8 mouse cellular contexts compared by ENCODE assay signal in the genomic region with DNA sequence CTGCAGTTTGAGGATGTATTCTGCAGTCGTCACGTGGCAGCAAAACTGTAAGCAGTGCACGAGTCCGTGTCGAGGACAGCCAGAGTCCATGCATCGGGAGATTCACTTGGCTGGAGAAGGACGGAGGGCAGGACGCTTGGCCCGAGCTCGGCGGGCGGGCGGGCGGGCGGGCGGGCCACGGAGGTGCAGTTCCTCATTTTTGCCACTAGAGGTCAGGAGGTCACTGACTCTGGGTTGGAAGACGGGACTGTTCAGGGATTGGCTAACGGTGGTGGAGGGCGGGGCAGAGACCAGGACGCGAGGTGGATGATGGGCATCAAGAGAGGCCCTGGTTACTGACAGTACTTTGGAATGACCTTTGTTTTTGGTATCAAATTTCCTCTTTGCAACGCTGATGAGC. TPM values are rescaled to one million over a fixed set of nuclear protein-coding genes. Genes with fewer than 3 reads are reported as not detected.
DNase-seq lines count a peak whose midpoint lies in the region; ATAC-seq and TF ChIP-seq lines count a peak whose summit lies in the region.

No protein-coding gene starts in this region.

- H3K27me3 ChIP-seq in embryonic facial prominence, embryonic 15.5 days = no peaks in the 10 kb centered on the region
- no peaks in the 10 kb centered on the region for H3K27me3 ChIP-seq in kidney, embryonic 14.5 days (ENCODE audit: control insufficient read depth, insufficient read depth, low read length)
- no peaks in the 10 kb centered on the region for H3K27me3 ChIP-seq in limb, embryonic 14.5 days (ENCODE audit: control insufficient read depth, insufficient read depth, low read length)
- H3K27me3 ChIP-seq in midbrain, postnatal 0 days (ENCODE audit: insufficient read depth, low read length) = no peaks in the 10 kb centered on the region

- TF ChIP-seq CTCF in bone marrow macrophage, adult 2 months (IDR thresholded peaks at IDR 0.05; ENCODE audit: low read depth, low read length) = no peak
- TF ChIP-seq CTCF in midbrain, postnatal 0 days (IDR thresholded peaks at IDR 0.05) = peak; percentile 84

- H3K4me1 ChIP-seq in bone marrow macrophage, adult 2 months (ENCODE audit: control insufficient read depth, insufficient read depth, low read length) = peaks cover 8% of the 10 kb centered on the region
- H3K4me1 ChIP-seq in embryonic facial prominence, embryonic 15.5 days = 0 out of 2 replicates have a peak, but pooled peaks cover 7% of the 10 kb centered on the region
- no peaks in the 10 kb centered on the region for H3K4me1 ChIP-seq in kidney, embryonic 14.5 days (ENCODE audit: control insufficient read depth, insufficient read depth, low read length)
- H3K4me1 ChIP-seq in limb, embryonic 14.5 days (ENCODE audit: control insufficient read depth, insufficient read depth, low read length) = no peaks in the 10 kb centered on the region
- no peaks in the 10 kb centered on the region; the same call in 1 of the 2 replicates for H3K4me1 ChIP-seq in midbrain, postnatal 0 days (ENCODE audit: insufficient read depth, low read length)

- no peak for TF ChIP-seq POLR2A in bone marrow macrophage, adult 2 months (IDR thresholded peaks at IDR 0.05; ENCODE audit: borderline replicate concordance, low read depth, low read length)
- no peak for TF ChIP-seq POLR2A in limb, embryonic 14.5 days (IDR thresholded peaks at IDR 0.05; ENCODE audit: borderline replicate concordance, extremely low read depth, insufficient read depth, insufficient read length)

- H3K4me3 ChIP-seq in bone marrow macrophage, adult 2 months (ENCODE audit: insufficient read depth, low read length) = peak overlapping the region; percentile 43
- peak overlapping the region; percentile 25 for H3K4me3 ChIP-seq in embryonic facial prominence, embryonic 15.5 days (replicated peaks)
- no peak overlapping the region for H3K4me3 ChIP-seq in kidney, embryonic 14.5 days (ENCODE audit: low read length)
- H3K4me3 ChIP-seq in limb, embryonic 14.5 days (replicated peaks; ENCODE audit: low read length) = no peak overlapping the region
- H3K4me3 ChIP-seq in midbrain, postnatal 0 days (ENCODE audit: low read depth, low read length) = no peak overlapping the region

- H3K36me3 ChIP-seq in embryonic facial prominence, embryonic 15.5 days = peaks cover 31% of the 10 kb centered on the region
- H3K36me3 ChIP-seq in kidney, embryonic 14.5 days (ENCODE audit: control insufficient read depth, insufficient read depth, low read length) = peaks cover 39% of the 10 kb centered on the region
- peaks cover 36% of the 10 kb centered on the region for H3K36me3 ChIP-seq in limb, embryonic 14.5 days (ENCODE audit: control insufficient read depth, insufficient read depth, low read length)
- peaks cover 38% of the 10 kb centered on the region for H3K36me3 ChIP-seq in midbrain, postnatal 0 days (ENCODE audit: insufficient read depth, low read length)

- no peak overlapping the region for H3K27ac ChIP-seq in bone marrow macrophage, adult 2 months (ENCODE audit: insufficient read depth, low read depth, low read length)
- H3K27ac ChIP-seq in embryonic facial prominence, embryonic 15.5 days (replicated peaks) = 0 out of 2 replicates have a peak overlapping the region, but pooled peaks have one; percentile 45
- no peak overlapping the region for H3K27ac ChIP-seq in kidney, embryonic 14.5 days (ENCODE audit: low read depth, low read length)
- H3K27ac ChIP-seq in limb, embryonic 14.5 days (replicated peaks; ENCODE audit: low read depth, low read length) = no peak overlapping the region
- no peak overlapping the region for H3K27ac ChIP-seq in midbrain, postnatal 0 days (ENCODE audit: low read depth, low read length)

- peak; percentile 86 for ATAC-seq in embryonic facial prominence, embryonic 15.5 days (ENCODE audit: insufficient number of reproducible peaks, low FRiP score, low TSS enrichment, low read depth)
- ATAC-seq in kidney, embryonic 14.5 days (ENCODE audit: low FRiP score, low TSS enrichment) = peak; percentile 94
- ATAC-seq in limb, embryonic 14.5 days (ENCODE audit: low FRiP score, low read depth) = peak; percentile 89
- ATAC-seq in midbrain, postnatal 0 days (ENCODE audit: low FRiP score) = peak; percentile 92

- peak; percentile 84 to 87 for DNase-seq in B cell, adult 2 months
- peak; percentile 84 to 87 for DNase-seq in heart, adult 9 months (ENCODE audit: low spot score in 2 of 2)
- DNase-seq in limb, embryonic 14.5 days (ENCODE audit: low spot score) = peak; percentile 79
- DNase-seq in midbrain, postnatal 0 days (ENCODE audit: low spot score) = peak; percentile 85
- DNase-seq in spleen, postnatal 10 days (ENCODE audit: low spot score in 2 of 2) = peak; percentile 72 to 89

- H3K9me3 ChIP-seq in embryonic facial prominence, embryonic 15.5 days (replicated peaks) = no peaks in the 10 kb centered on the region
- H3K9me3 ChIP-seq in kidney, embryonic 14.5 days (ENCODE audit: control insufficient read depth, low read length) = no peaks in the 10 kb centered on the region
- H3K9me3 ChIP-seq in limb, embryonic 14.5 days (ENCODE audit: control insufficient read depth, low read length) = no peaks in the 10 kb centered on the region
- no peaks in the 10 kb centered on the region for H3K9me3 ChIP-seq in midbrain, postnatal 0 days (ENCODE audit: low read length)

- peak overlapping the region; percentile 54 for H3K4me2 ChIP-seq in embryonic facial prominence, embryonic 15.5 days (replicated peaks)
- peak overlapping the region; percentile 22; the same call in 1 of the 2 replicates for H3K4me2 ChIP-seq in kidney, embryonic 14.5 days (replicated peaks; ENCODE audit: low read depth, low read length)
- H3K4me2 ChIP-seq in limb, embryonic 14.5 days (replicated peaks; ENCODE audit: low read depth, low read length, severe bottlenecking) = peak overlapping the region; percentile 44
- H3K4me2 ChIP-seq in midbrain, postnatal 0 days (ENCODE audit: low read depth, low read length, poor library complexity, severe bottlenecking) = peak overlapping the region; percentile 30

- WGBS in embryonic facial prominence, embryonic 15.5 days = 2% methylated on average over 23 of the region's 23 CpGs
- WGBS in kidney, embryonic 14.5 days = 0% methylated on average over 23 of the region's 23 CpGs
- 1% methylated on average over 23 of the region's 23 CpGs for WGBS in limb, embryonic 14.5 days
- WGBS in midbrain, postnatal 0 days = under 1% methylated on average over 23 of the region's 23 CpGs

- no peak overlapping the region for H3K9ac ChIP-seq in embryonic facial prominence, embryonic 15.5 days
- no peak overlapping the region for H3K9ac ChIP-seq in kidney, embryonic 14.5 days (ENCODE audit: low read depth, low read length)
- H3K9ac ChIP-seq in limb, embryonic 14.5 days (ENCODE audit: low read depth, low read length, severe bottlenecking) = no peak overlapping the region
- H3K9ac ChIP-seq in midbrain, postnatal 0 days (replicated peaks; ENCODE audit: low read length, poor library complexity, severe bottlenecking) = no peak overlapping the region

RNA-seq across cellular contexts. Expression of a gene that starts 26.6 kb away (rescaled TPM):
- not detected in 2 replicates for polyA plus RNA-seq in bone marrow macrophage, adult 2 months (2012; ENCODE audit: insufficient read depth, insufficient read length, missing spikeins)
- polyA plus RNA-seq in embryonic facial prominence, embryonic 15.5 days (2015; fragmentation: Nextera tagmentation; extraction: Ambion mirVana) = 1.1 and 1.2 TPM in 2 replicates
- polyA plus RNA-seq in kidney, embryonic 14.5 days (2014; fragmentation: Nextera tagmentation; extraction: Ambion mirVana) = 1.1 and 1.2 TPM in 2 replicates
- polyA plus RNA-seq in limb, embryonic 14.5 days (2012; rRNA removed) = 3.8 and 3.9 TPM in 2 replicates
- polyA plus RNA-seq in limb, embryonic 14.5 days (2014; fragmentation: Nextera tagmentation; extraction: Ambion mirVana) = 1.6 and 1.7 TPM in 2 replicates
- total RNA-seq in midbrain, postnatal 0 days (2014; rRNA removed) = 23.0 and 27.7 TPM in 2 replicates
- 6.9 and 8.0 TPM in 2 replicates for polyA plus RNA-seq in midbrain, postnatal 0 days (2015; fragmentation: Nextera tagmentation; extraction: Ambion mirVana)

RNA-seq across cellular contexts. Expression of a gene that starts 36.5 kb away (rescaled TPM):
- 337 and 382 TPM in 2 replicates for polyA plus RNA-seq in bone marrow macrophage, adult 2 months (2012; ENCODE audit: insufficient read depth, insufficient read length, missing spikeins)
- polyA plus RNA-seq in embryonic facial prominence, embryonic 15.5 days (2015; fragmentation: Nextera tagmentation; extraction: Ambion mirVana) = 742 and 749 TPM in 2 replicates
- 918 and 1,088 TPM in 2 replicates for polyA plus RNA-seq in kidney, embryonic 14.5 days (2014; fragmentation: Nextera tagmentation; extraction: Ambion mirVana)
- polyA plus RNA-seq in limb, embryonic 14.5 days (2012; rRNA removed) = 561 and 629 TPM in 2 replicates
- 772 and 815 TPM in 2 replicates for polyA plus RNA-seq in limb, embryonic 14.5 days (2014; fragmentation: Nextera tagmentation; extraction: Ambion mirVana)
- 341 and 436 TPM in 2 replicates for total RNA-seq in midbrain, postnatal 0 days (2014; rRNA removed)
- polyA plus RNA-seq in midbrain, postnatal 0 days (2015; fragmentation: Nextera tagmentation; extraction: Ambion mirVana) = 1,643 and 1,657 TPM in 2 replicates

Comparison
In these comparisons a context has a peak if more than half of its experiments do, and no peak if none do; other contexts are left out.
1. H3K4me3 ChIP-seq: peak in bone marrow macrophage, adult 2 months (single experiment) and embryonic facial prominence, embryonic 15.5 days (single experiment); none in kidney, embryonic 14.5 days (single experiment), limb, embryonic 14.5 days (single experiment) and midbrain, postnatal 0 days (single experiment).
2. Peak in every context shown above with its lines, with median percentiles within 50 percentile points of each other: DNase-seq, ATAC-seq and H3K4me2 ChIP-seq.